Mouse (Mus musculus): Measurements from ENCODE around the gene Iqcd.
A peak's percentile ranks its signal among the peaks of the same experiment; 100 is the strongest.

- TF ChIP-seq POLR2AphosphoS2 (IDR thresholded peaks at IDR 0.05; ENCODE audit: insufficient read length, low read depth): peak; percentile 27
- peak; percentile 50 for TF ChIP-seq POLR2A (IDR thresholded peaks at IDR 0.05; ENCODE audit: insufficient read length, low read depth)
- peak; percentile 54 for TF ChIP-seq TCF3 (IDR thresholded peaks at IDR 0.05; ENCODE audit: insufficient read length, low read depth)
- TF ChIP-seq E2F4 (IDR thresholded peaks at IDR 0.05; ENCODE audit: insufficient read depth): no peak
- peak; percentile 72 for TF ChIP-seq TCF12 (IDR thresholded peaks at IDR 0.05; ENCODE audit: insufficient read depth, poor library complexity, severe bottlenecking)
- TF ChIP-seq MAX (IDR thresholded peaks at IDR 0.05; ENCODE audit: low read depth): no peak
- no peak for TF ChIP-seq SRF (IDR thresholded peaks at IDR 0.05; ENCODE audit: control insufficient read depth, insufficient read length, low read depth)
- peak; percentile 51 for TF ChIP-seq USF1 (IDR thresholded peaks at IDR 0.05; ENCODE audit: low read depth)
- TF ChIP-seq MYOG (IDR thresholded peaks at IDR 0.05; ENCODE audit: control insufficient read depth in 1 of 3, insufficient read depth in 1 of 3, insufficient read length in 2 of 3, low read depth in 2 of 3): peak; percentile 53 to 90 (median 78)
- peak; percentile 91 to 96 (median 94) for TF ChIP-seq MYOD1 (IDR thresholded peaks at IDR 0.05; ENCODE audit: control insufficient read depth in 1 of 3, insufficient read length in 2 of 3, low read depth in 2 of 3)
Observed at GRCm38 (mm10) chr5:120562956-120563913, 25.6 kb upstream of the Iqcd start.
